Comparison of ENCODE assay signal across 8 mouse cellular contexts in the genomic region with DNA sequence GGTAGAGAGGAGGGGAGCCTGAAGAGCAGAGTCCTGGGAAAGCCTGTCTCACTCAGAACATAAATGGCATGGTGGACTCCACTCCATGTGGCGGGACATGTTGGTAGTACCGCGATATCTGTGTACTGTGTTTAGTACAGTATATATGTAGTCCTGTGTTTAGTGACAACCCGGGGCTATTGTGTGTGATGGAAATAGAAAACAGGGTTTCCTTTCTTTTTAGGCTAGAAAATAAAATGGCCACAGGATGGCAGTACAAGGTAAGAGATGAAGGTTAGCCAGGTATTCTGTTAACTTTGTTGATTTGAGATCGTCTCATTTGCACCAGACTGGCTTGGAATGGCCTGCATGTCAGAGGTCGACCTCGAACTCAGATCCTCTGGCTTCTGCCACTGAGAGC.
DNase-seq lines count a peak whose midpoint lies in the region; ATAC-seq and TF ChIP-seq lines count a peak whose summit lies in the region.

No protein-coding gene starts in this region.

- 26% methylated on average over 7 of the region's 7 CpGs for WGBS in heart, embryonic 12.5 days
- WGBS in kidney, postnatal 0 days: 36% methylated on average over 7 of the region's 7 CpGs

- peaks cover 47% of the 10 kb centered on the region for H3K4me1 ChIP-seq in E14TG2a.4 (replicated peaks; ENCODE audit: low read depth, low read length)
- H3K4me1 ChIP-seq in heart, embryonic 12.5 days (replicated peaks): peaks cover 29% of the 10 kb centered on the region
- H3K4me1 ChIP-seq in kidney, postnatal 0 days (replicated peaks; ENCODE audit: insufficient read depth, low read length): peaks cover 6% of the 10 kb centered on the region; the same call in 1 of the 2 replicates

- ATAC-seq in heart, embryonic 12.5 days (ENCODE audit: insufficient number of reproducible peaks, low FRiP score): no peak
- peak; percentile 25; the same call in 1 of the 2 replicates for ATAC-seq in kidney, postnatal 0 days (replicated peaks; ENCODE audit: low FRiP score, low read depth)
- ATAC-seq in monocyte, adult 5-6 weeks (replicated peaks; ENCODE audit: insufficient number of reproducible peaks, low FRiP score, low TSS enrichment, poor library complexity, severe bottlenecking): peak; percentile 44; the same call in 1 of the 2 replicates

- H3K27ac ChIP-seq in heart, embryonic 12.5 days (ENCODE audit: poor library complexity, severe bottlenecking): no peak overlapping the region
- H3K27ac ChIP-seq in kidney, postnatal 0 days: no peak overlapping the region

- no peak overlapping the region for H3K9ac ChIP-seq in heart, embryonic 12.5 days
- no peak overlapping the region for H3K9ac ChIP-seq in kidney, postnatal 0 days (ENCODE audit: low read depth, low read length)

- peak overlapping the region; percentile 41 for H3K4me3 ChIP-seq in E14TG2a.4 (replicated peaks; ENCODE audit: low read length)
- peak overlapping the region; percentile 14; the same call in 1 of the 2 replicates for H3K4me3 ChIP-seq in heart, embryonic 12.5 days
- H3K4me3 ChIP-seq in kidney, postnatal 0 days (replicated peaks; ENCODE audit: low read depth, low read length): no peak overlapping the region

- H3K4me2 ChIP-seq in heart, embryonic 12.5 days: peak overlapping the region; percentile 53
- no peak overlapping the region for H3K4me2 ChIP-seq in kidney, postnatal 0 days (ENCODE audit: low read length)

- no peaks in the 10 kb centered on the region for H3K36me3 ChIP-seq in E14TG2a.4 (ENCODE audit: insufficient read depth, low read length)
- no peaks in the 10 kb centered on the region for H3K36me3 ChIP-seq in heart, embryonic 12.5 days
- no peaks in the 10 kb centered on the region for H3K36me3 ChIP-seq in kidney, postnatal 0 days (ENCODE audit: insufficient read depth, low read length)

- DNase-seq in layer of hippocampus, adult 9-10 months (ENCODE audit: low spot score): peak; percentile 51
- no peak for DNase-seq in layer of hippocampus, adult 9-11 months
- DNase-seq in cerebellum, adult 8-10 months: peak; percentile 30
- peak; percentile 72 for DNase-seq in kidney, postnatal 0 days (ENCODE audit: low spot score)
- DNase-seq in gastrocnemius, postnatal 25 days: no peak

- H3K27me3 ChIP-seq in E14TG2a.4 (ENCODE audit: insufficient read depth, low read length): 0 out of 2 replicates have a peak, but pooled peaks cover 4% of the 10 kb centered on the region
- peaks cover 6% of the 10 kb centered on the region; the same call in 1 of the 2 replicates for H3K27me3 ChIP-seq in heart, embryonic 12.5 days (replicated peaks)
- H3K27me3 ChIP-seq in kidney, postnatal 0 days (ENCODE audit: insufficient read depth, low read length): no peaks in the 10 kb centered on the region

- peaks cover 6% of the 10 kb centered on the region for H3K9me3 ChIP-seq in E14TG2a.4 (ENCODE audit: low read length)
- H3K9me3 ChIP-seq in heart, embryonic 12.5 days (replicated peaks): no peaks in the 10 kb centered on the region
- H3K9me3 ChIP-seq in kidney, postnatal 0 days (replicated peaks; ENCODE audit: low read length): no peaks in the 10 kb centered on the region

- peak; percentile 21 for TF ChIP-seq CTCF in E14TG2a.4 (conservative IDR thresholded peaks at IDR 0.05; ENCODE audit: low read length)
- TF ChIP-seq CTCF in kidney, postnatal 0 days (IDR thresholded peaks at IDR 0.05; ENCODE audit: low read depth): peak; percentile 74

Comparison
In these comparisons a context has a peak if more than half of its experiments do, and no peak if none do; other contexts are left out.
1. DNase-seq: peak in layer of hippocampus, adult 9-10 months (single experiment), cerebellum, adult 8-10 months (single experiment) and kidney, postnatal 0 days (single experiment); none in layer of hippocampus, adult 9-11 months (single experiment) and gastrocnemius, postnatal 25 days (single experiment).